Mouse (Mus musculus) myocyte (in vitro differentiated cells): ENCODE results near the gene Hao1. TPM values are rescaled to one million over a fixed set of nuclear protein-coding genes. Genes with fewer than 3 reads are reported as not detected.

Experiments used
- H3K27me3 ChIP-seq: one replicate; pipeline ENCODE4 v1.6.1; 2011; ENCODE audit not compliant: control insufficient read depth, insufficient read depth, insufficient read length
- H3K36me3 ChIP-seq: one replicate; pipeline ENCODE4 v1.6.1; 2011; ENCODE audit not compliant: control insufficient read depth, insufficient read depth
- H3K4me2 ChIP-seq: one replicate; pipeline ENCODE4 v1.6.1; 2011; ENCODE audit warnings: low read depth, control low read depth
- H3K4me3 ChIP-seq: one replicate; pipeline ENCODE4 v1.5.1; 2011; ENCODE audit warnings: mild to moderate bottlenecking, control low read depth, moderate library complexity
- H3K79me2 ChIP-seq: one replicate; pipeline ENCODE4 v1.6.1; 2011; ENCODE audit not compliant: control insufficient read depth, insufficient read depth
- H3ac ChIP-seq: one replicate; pipeline ENCODE4 v1.6.1; 2011; ENCODE audit not compliant: control insufficient read depth, insufficient read length
- CEBPB ChIP-seq: IDR thresholded peaks from 2 replicates; pipeline ENCODE4 v1.6.1; 2011; ENCODE audit warnings: mild to moderate bottlenecking, moderate library complexity; ENCODE audit not compliant: poor library complexity, insufficient read depth, severe bottlenecking
- E2F4 ChIP-seq: IDR thresholded peaks from one replicate; pipeline ENCODE4 v1.6.1; 2011; ENCODE audit warnings: mild to moderate bottlenecking, control low read depth, moderate library complexity; ENCODE audit not compliant: insufficient read depth
- MAX ChIP-seq: IDR thresholded peaks from one replicate; pipeline ENCODE4 v1.6.1; 2011; ENCODE audit warnings: low read depth, mild to moderate bottlenecking, control low read depth
- MYOD1 ChIP-seq, 3 experiments: IDR thresholded peaks; one replicate each; pipeline ENCODE4 v1.6.1; 2011; ENCODE audit warnings: control low read depth in 2 of 3, low read depth in 2 of 3, mild to moderate bottlenecking in 2 of 3, moderate library complexity in 1 of 3; ENCODE audit not compliant: insufficient read length in 2 of 3, control insufficient read depth in 1 of 3
- MYOG ChIP-seq, 3 experiments: IDR thresholded peaks; one replicate each; pipeline ENCODE4 v1.6.1; 2011; ENCODE audit warnings: control low read depth in 2 of 3, low read depth in 2 of 3, mild to moderate bottlenecking in 2 of 3; ENCODE audit not compliant: insufficient read length in 2 of 3, control insufficient read depth in 1 of 3, insufficient read depth in 1 of 3
- POLR2A ChIP-seq: IDR thresholded peaks from one replicate; pipeline ENCODE4 v1.6.1; 2011; ENCODE audit warnings: low read depth, mild to moderate bottlenecking, control low read depth, moderate library complexity; ENCODE audit not compliant: insufficient read length
- POLR2AphosphoS2 ChIP-seq: IDR thresholded peaks from one replicate; pipeline ENCODE4 v1.6.1; 2011; ENCODE audit warnings: low read depth, control low read depth; ENCODE audit not compliant: insufficient read length
- REST ChIP-seq: IDR thresholded peaks from one replicate; pipeline ENCODE4 v1.6.1; 2011; ENCODE audit warnings: mild to moderate bottlenecking, control low read depth, moderate library complexity; ENCODE audit not compliant: insufficient read depth, insufficient read length
- SRF ChIP-seq: IDR thresholded peaks from one replicate; pipeline ENCODE4 v1.6.1; 2011; ENCODE audit warnings: low read depth; ENCODE audit not compliant: control insufficient read depth, insufficient read length
- TCF12 ChIP-seq: IDR thresholded peaks from one replicate; pipeline ENCODE4 v1.6.1; 2011; ENCODE audit warnings: mild to moderate bottlenecking, control low read depth; ENCODE audit not compliant: poor library complexity, insufficient read depth, severe bottlenecking
- TCF3 ChIP-seq: IDR thresholded peaks from one replicate; pipeline ENCODE4 v1.6.1; 2011; ENCODE audit warnings: low read depth, control low read depth; ENCODE audit not compliant: insufficient read length
- USF1 ChIP-seq: IDR thresholded peaks from one replicate; pipeline ENCODE4 v1.6.1; 2011; ENCODE audit warnings: low read depth, mild to moderate bottlenecking, control low read depth, moderate library complexity
- polyA plus RNA-seq: library from polyadenylated mRNA; unstranded; fragments of >200 nt; fragmentation: generic; extraction: Trizol; gene quantifications from one replicate; pipeline ENCODE4 v1.2.1, GENCODE M21; 2012; ENCODE audit warnings: missing spikeins

The Hao1 gene
- polyA plus RNA-seq, result 0.13 TPM

- Histone ChIP-seq H3K36me3 (no peaks in the 10 kb centered on the region), H3K4me3 (no peak within 1 kb of the TSS), H3ac (no peak within 1 kb of the TSS), H3K27me3 (no peaks in the 10 kb centered on the region), H3K4me2 (no peak within 1 kb of the TSS), H3K79me2 (no peaks in the 10 kb centered on the region)
- TF ChIP-seq E2F4 (no peak), MYOD1 (IDR thresholded peaks at IDR 0.05; ENCODE audit: control insufficient read depth in 1 of 3, insufficient read length in 2 of 3, low read depth in 2 of 3) (no peak), POLR2A (no peak), POLR2AphosphoS2 (no peak), MYOG (IDR thresholded peaks at IDR 0.05; ENCODE audit: control insufficient read depth in 1 of 3, insufficient read depth in 1 of 3, insufficient read length in 2 of 3, low read depth in 2 of 3) (no peak), SRF (no peak), TCF12 (no peak), MAX (no peak), USF1 (no peak), TCF3 (no peak), CEBPB (no peak), REST (no peak)
Observed at GRCm38 (mm10) chr2:134554221-134554727, at the start of gene Hao1. Hao1 (minus strand) TSS chr2:134554368.

- H3K79me2 ChIP-seq, result no peaks in the 10 kb centered on the region
- H3K4me2 ChIP-seq, result no peak overlapping the region
- H3K27me3 ChIP-seq, result no peaks in the 10 kb centered on the region
- H3K36me3 ChIP-seq, result no peaks in the 10 kb centered on the region
- no peak overlapping the region for H3ac ChIP-seq
- TF ChIP-seq REST (no peak), POLR2A (no peak), TCF12 (no peak), SRF (no peak), TCF3 (no peak), E2F4 (no peak), MYOD1 (IDR thresholded peaks at IDR 0.05; ENCODE audit: control insufficient read depth in 1 of 3, insufficient read length in 2 of 3, low read depth in 2 of 3) (no peak), CEBPB (no peak), USF1 (no peak), POLR2AphosphoS2 (no peak), MYOG (IDR thresholded peaks at IDR 0.05; ENCODE audit: control insufficient read depth in 1 of 3, insufficient read depth in 1 of 3, insufficient read length in 2 of 3, low read depth in 2 of 3) (no peak), MAX (no peak)
- H3K4me3 ChIP-seq, result no peak overlapping the region
Observed at GRCm38 (mm10) chr2:134591081-134591694, 37.0 kb upstream of the Hao1 start.

- no peaks in the 10 kb centered on the region for H3K27me3 ChIP-seq
- TF ChIP-seq POLR2AphosphoS2, result no peak
- no peak for TF ChIP-seq USF1
- no peak for TF ChIP-seq MYOD1 (IDR thresholded peaks at IDR 0.05; ENCODE audit: control insufficient read depth in 1 of 3, insufficient read length in 2 of 3, low read depth in 2 of 3)
- TF ChIP-seq SRF, result no peak
- no peak for TF ChIP-seq REST
- no peak for TF ChIP-seq E2F4
- no peak for TF ChIP-seq MYOG (IDR thresholded peaks at IDR 0.05; ENCODE audit: control insufficient read depth in 1 of 3, insufficient read depth in 1 of 3, insufficient read length in 2 of 3, low read depth in 2 of 3)
- no peak for TF ChIP-seq TCF3
- TF ChIP-seq MAX, result no peak
- TF ChIP-seq POLR2A, result no peak
- TF ChIP-seq CEBPB, result no peak
- TF ChIP-seq TCF12, result no peak
Observed at GRCm38 (mm10) chr2:134585243-134585642, 31.1 kb upstream of the Hao1 start.

GRCm38 (mm10) chr2:134559422-134559821, 5.3 kb upstream of the Hao1 start:
- no peaks in the 10 kb centered on the region for H3K27me3 ChIP-seq

More at GRCm38 (mm10) chr2:134585243-134585642, 31.1 kb upstream of the Hao1 start:
- H3K4me2 ChIP-seq, result no peak overlapping the region
- no peak overlapping the region for H3ac ChIP-seq
- no peak overlapping the region for H3K4me3 ChIP-seq
- no peaks in the 10 kb centered on the region for H3K36me3 ChIP-seq
- no peaks in the 10 kb centered on the region for H3K79me2 ChIP-seq

More at GRCm38 (mm10) chr2:134559422-134559821, 5.3 kb upstream of the Hao1 start:
- Histone ChIP-seq H3K4me2 (no peak overlapping the region), H3K79me2 (no peaks in the 10 kb centered on the region), H3K4me3 (no peak overlapping the region), H3K36me3 (no peaks in the 10 kb centered on the region), H3ac (no peak overlapping the region)
- TF ChIP-seq MAX, result no peak
- TF ChIP-seq REST, result no peak
- no peak for TF ChIP-seq TCF3
- TF ChIP-seq MYOG (IDR thresholded peaks at IDR 0.05; ENCODE audit: control insufficient read depth in 1 of 3, insufficient read depth in 1 of 3, insufficient read length in 2 of 3, low read depth in 2 of 3), result no peak
- TF ChIP-seq USF1, result no peak
- TF ChIP-seq POLR2A, result no peak
- TF ChIP-seq TCF12, result no peak
- TF ChIP-seq E2F4, result no peak
- no peak for TF ChIP-seq SRF
- TF ChIP-seq POLR2AphosphoS2, result no peak
- no peak for TF ChIP-seq MYOD1 (IDR thresholded peaks at IDR 0.05; ENCODE audit: control insufficient read depth in 1 of 3, insufficient read length in 2 of 3, low read depth in 2 of 3)
- TF ChIP-seq CEBPB, result no peak
